Mouse (Mus musculus) stomach, postnatal 0 days (tissue): ENCODE results near the gene Cacna1s. TPM values are rescaled to one million over a fixed set of nuclear protein-coding genes. Genes with fewer than 3 reads are reported as not detected.

Experiments
- ATAC-seq: fragments of 200-750 bp; cut with Nextera tagmentation; 2 replicates; pipeline ENCODE4 v1.8.0; 2017; ENCODE audit not compliant: low FRiP score, low TSS enrichment
- DNase-seq: peaks from one replicate; pipeline ENCODE4 v3.0.0-alpha.2; 2016; ENCODE audit warnings: low spot score
- H3K27ac ChIP-seq: fragments of 300-500 bp; sonication (generic); replicated peaks from 2 replicates; pipeline ENCODE4 v1.5.1; 2014; ENCODE audit warnings: mild to moderate bottlenecking, control low read depth
- H3K27me3 ChIP-seq: fragments of 300-500 bp; sonication (generic); 2 replicates; pipeline ENCODE4 v1.6.1; 2014; ENCODE audit warnings: low read length; ENCODE audit not compliant: control insufficient read depth, insufficient read depth
- H3K36me3 ChIP-seq: fragments of 300-500 bp; sonication (generic); 2 replicates; pipeline ENCODE4 v1.6.1; 2014; ENCODE audit warnings: low read length, mixed read lengths; ENCODE audit not compliant: control insufficient read depth, insufficient read depth
- H3K4me1 ChIP-seq: fragments of 300-500 bp; sonication (generic); replicated peaks from 2 replicates; pipeline ENCODE4 v1.6.1; 2014; ENCODE audit warnings: antibody characterized with exemption; ENCODE audit not compliant: control insufficient read depth, insufficient read depth
- H3K4me2 ChIP-seq: fragments of 300-500 bp; sonication (generic); replicated peaks from 2 replicates; pipeline ENCODE4 v1.6.1; 2014; ENCODE audit warnings: low read depth, mild to moderate bottlenecking, control low read depth, moderate library complexity
- H3K4me3 ChIP-seq: fragments of 300-500 bp; sonication (generic); 2 replicates; pipeline ENCODE4 v1.5.1; 2014; ENCODE audit warnings: low read depth, low read length, control low read depth
- H3K9ac ChIP-seq: fragments of 300-500 bp; sonication (generic); 2 replicates; pipeline ENCODE4 v1.6.1; 2014; ENCODE audit warnings: mild to moderate bottlenecking, low read length, control low read depth, mixed read lengths
- H3K9me3 ChIP-seq: fragments of 300-500 bp; sonication (generic); 2 replicates; pipeline ENCODE4 v1.6.1; 2016; ENCODE audit warnings: low read length; ENCODE audit not compliant: control insufficient read depth
- CTCF ChIP-seq: IDR thresholded peaks from 2 replicates; pipeline ENCODE4 v1.5.1; 2016; ENCODE audit warnings: antibody characterized with exemption, low read depth, mild to moderate bottlenecking, moderate library complexity
- EP300 ChIP-seq: optimal IDR thresholded peaks from 2 replicates; pipeline ENCODE3; 2016; ENCODE audit warnings: antibody characterized with exemption
- WGBS: fragments of 180-500 bp; shearing (Covaris S2); extraction: QIAGEN DNeasy Blood & Tissue Kit; methylation state at CpG from one replicate; pipeline ENCODE4 v1.1.7; 2014; 5-methylcytosine and 5-hydroxymethylcytosine counted together
- polyA plus RNA-seq: library from polyadenylated mRNA; unstranded; fragments of >200 nt; fragmentation: Nextera tagmentation; extraction: Ambion mirVana; gene quantifications from 2 replicates; pipeline ENCODE4 v1.2.1, GENCODE M21; 2015

The Cacna1s gene
- polyA plus RNA-seq, 1 experiment from 2014 or later, result not detected

DNA sequence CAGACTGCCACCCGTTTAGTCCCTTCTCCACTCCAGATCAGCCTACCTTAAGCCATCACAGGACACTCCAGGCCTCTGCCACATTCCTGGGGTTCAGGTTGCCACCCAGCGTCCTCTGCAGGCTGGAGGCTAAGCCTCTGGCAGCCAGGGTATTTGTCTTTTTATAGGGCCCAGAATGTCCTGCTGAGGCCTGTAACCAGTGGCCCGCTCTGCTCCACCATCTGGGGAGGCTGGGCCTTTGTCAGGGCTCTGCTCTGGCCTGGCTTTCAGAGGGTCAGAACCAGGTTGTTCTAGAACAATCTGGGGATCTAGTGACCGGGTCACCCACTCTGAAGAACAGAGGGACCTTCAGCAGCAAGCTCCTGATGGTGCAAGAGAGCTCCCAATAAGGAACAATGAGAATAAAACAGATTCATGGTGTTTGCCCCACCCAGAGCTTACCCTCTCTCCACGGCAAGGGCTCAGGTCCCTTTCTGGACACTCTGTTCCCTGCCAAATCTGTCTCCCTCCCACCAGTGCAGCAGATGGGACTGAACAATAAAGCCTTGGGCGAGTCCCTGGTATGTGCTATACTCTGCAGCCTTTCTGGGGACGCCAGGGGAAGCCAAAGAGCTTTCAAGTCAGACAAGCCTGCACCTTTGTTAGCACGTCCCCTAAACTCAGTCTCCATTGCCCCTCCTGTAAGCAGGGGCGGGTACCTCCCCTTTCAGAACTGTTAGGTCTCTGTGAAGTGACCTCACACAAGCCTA lies 8.7 kb downstream of the Cacna1s start:
- 55% methylated on average over 9 of the region's 9 CpGs for WGBS
- H3K27ac ChIP-seq, result no peak overlapping the region
- H3K9me3 ChIP-seq, result no peaks in the 10 kb centered on the region
- no peak overlapping the region for H3K4me2 ChIP-seq
- H3K27me3 ChIP-seq, result no peaks in the 10 kb centered on the region
- H3K4me1 ChIP-seq, result no peaks in the 10 kb centered on the region
- DNase-seq (peak; percentile 25), ATAC-seq (peak; percentile 25; the same call in 1 of the 2 replicates)
- TF ChIP-seq EP300 (no peak), CTCF (no peak)
- H3K9ac ChIP-seq, result no peak overlapping the region
- H3K36me3 ChIP-seq, result no peaks in the 10 kb centered on the region
- no peak overlapping the region for H3K4me3 ChIP-seq

DNA sequence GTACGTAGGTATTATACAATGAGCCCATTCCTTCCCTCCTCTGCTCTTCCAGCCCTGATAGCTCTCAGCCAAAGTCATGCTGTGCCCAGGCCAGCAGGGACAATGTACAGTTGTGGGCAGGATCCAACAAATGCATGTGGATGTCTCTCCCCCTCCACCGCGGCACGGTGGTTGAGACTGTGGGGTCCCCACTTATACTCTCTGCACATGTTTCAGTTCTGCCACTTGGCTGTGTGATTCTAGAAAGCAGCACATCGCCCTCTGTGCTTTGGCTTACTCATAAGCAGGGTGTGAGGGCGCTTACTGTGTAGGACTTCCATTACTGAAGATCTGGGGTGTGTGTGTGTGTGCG lies 9.2 kb downstream of the Cacna1s start:
- Histone ChIP-seq H3K9ac (no peak overlapping the region), H3K27ac (no peak overlapping the region), H3K27me3 (no peaks in the 10 kb centered on the region), H3K4me3 (no peak overlapping the region), H3K4me1 (no peaks in the 10 kb centered on the region), H3K4me2 (no peak overlapping the region), H3K36me3 (no peaks in the 10 kb centered on the region), H3K9me3 (no peaks in the 10 kb centered on the region)
- no peak for TF ChIP-seq EP300
- TF ChIP-seq CTCF, result no peak
- DNase-seq (no peak), ATAC-seq (no peak)
- WGBS, result 77% methylated on average over 7 of the region's 7 CpGs

DNA sequence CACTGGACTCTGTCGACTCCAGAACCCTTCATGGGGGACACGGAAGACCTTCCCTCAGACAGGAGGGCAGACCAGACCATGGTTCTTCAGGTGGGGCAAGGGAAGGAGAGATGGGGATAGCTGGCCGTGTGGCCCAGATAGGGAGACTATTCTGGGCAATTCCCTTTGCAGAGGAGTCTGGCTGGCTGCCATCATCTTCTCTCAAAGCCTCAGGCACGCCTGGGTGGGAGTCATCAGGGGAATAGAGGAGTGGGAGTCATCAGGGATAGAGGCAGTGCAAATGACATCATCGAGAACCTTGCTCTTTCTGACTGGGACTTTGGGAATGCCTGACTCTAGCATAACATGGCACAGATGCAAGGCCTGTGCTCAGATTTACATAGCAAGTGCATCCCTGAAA lies 11.4 kb downstream of the Cacna1s start:
- Histone ChIP-seq H3K4me1 (no peaks in the 10 kb centered on the region), H3K9me3 (no peaks in the 10 kb centered on the region), H3K27me3 (no peaks in the 10 kb centered on the region), H3K9ac (no peak overlapping the region), H3K27ac (no peak overlapping the region), H3K36me3 (no peaks in the 10 kb centered on the region), H3K4me3 (no peak overlapping the region), H3K4me2 (no peak overlapping the region)
- DNase-seq (no peak), ATAC-seq (no peak)
- WGBS, result 66% methylated on average over 5 of the region's 5 CpGs
- TF ChIP-seq CTCF (no peak), EP300 (no peak)

DNA sequence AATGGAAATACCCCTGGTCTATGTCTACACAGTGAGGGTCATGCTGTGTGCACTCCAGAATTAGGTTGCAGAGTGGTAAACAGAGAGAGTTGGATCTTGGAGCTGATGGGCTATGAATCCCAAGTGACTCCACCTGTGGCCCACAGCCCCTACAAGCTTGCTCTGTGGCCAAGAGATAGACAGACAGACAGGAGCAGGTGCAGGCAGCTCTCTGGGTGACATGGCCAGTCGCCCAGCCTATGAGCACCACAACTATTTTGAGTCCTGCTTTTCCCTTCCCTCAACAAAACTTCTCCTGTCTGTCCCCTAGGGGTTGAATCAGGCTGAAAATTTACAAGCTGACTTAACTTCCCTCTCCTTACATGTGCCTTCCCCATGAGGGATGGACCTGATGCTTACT lies 14.1 kb downstream of the Cacna1s start:
- H3K27ac ChIP-seq, result no peak overlapping the region
- no peaks in the 10 kb centered on the region for H3K36me3 ChIP-seq
- WGBS, result 83% methylated on average over 1 of the region's 1 CpGs
- H3K4me2 ChIP-seq, result no peak overlapping the region
- H3K4me3 ChIP-seq, result no peak overlapping the region
- ATAC-seq, result no peak
- H3K27me3 ChIP-seq, result no peaks in the 10 kb centered on the region
- no peak overlapping the region for H3K9ac ChIP-seq
- H3K9me3 ChIP-seq, result no peaks in the 10 kb centered on the region
- no peaks in the 10 kb centered on the region for H3K4me1 ChIP-seq
- no peak for DNase-seq
- TF ChIP-seq EP300 (no peak), CTCF (no peak)

DNA sequence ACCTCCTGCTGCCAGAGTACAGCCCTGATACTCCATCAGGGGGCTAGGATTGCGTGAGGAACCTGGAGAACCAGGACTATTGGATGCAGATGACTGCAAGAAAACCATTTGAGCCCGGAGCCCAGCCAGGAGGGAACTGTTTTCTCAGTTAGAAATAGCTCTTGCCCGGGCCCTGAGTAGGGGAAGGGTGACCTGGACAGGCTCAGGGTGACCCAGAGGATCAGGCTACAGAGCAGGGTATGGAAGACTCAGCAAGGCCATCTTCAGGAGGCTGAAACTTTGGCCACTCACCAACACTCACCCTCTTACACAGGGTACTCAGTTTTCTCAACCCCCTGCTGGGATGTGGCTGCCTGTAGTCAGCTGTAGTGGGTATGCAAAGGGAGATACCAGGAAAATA lies 15.0 kb downstream of the Cacna1s start:
- H3K9me3 ChIP-seq, result no peaks in the 10 kb centered on the region
- WGBS, result 71% methylated on average over 3 of the region's 3 CpGs
- no peaks in the 10 kb centered on the region for H3K27me3 ChIP-seq
- H3K36me3 ChIP-seq, result no peaks in the 10 kb centered on the region
- H3K4me3 ChIP-seq, result no peak overlapping the region
- H3K4me2 ChIP-seq, result no peak overlapping the region
- no peak overlapping the region for H3K27ac ChIP-seq
- no peak for TF ChIP-seq EP300
- no peak for TF ChIP-seq CTCF
- H3K9ac ChIP-seq, result no peak overlapping the region
- DNase-seq, result no peak
- no peaks in the 10 kb centered on the region for H3K4me1 ChIP-seq
- ATAC-seq, result no peak

DNA sequence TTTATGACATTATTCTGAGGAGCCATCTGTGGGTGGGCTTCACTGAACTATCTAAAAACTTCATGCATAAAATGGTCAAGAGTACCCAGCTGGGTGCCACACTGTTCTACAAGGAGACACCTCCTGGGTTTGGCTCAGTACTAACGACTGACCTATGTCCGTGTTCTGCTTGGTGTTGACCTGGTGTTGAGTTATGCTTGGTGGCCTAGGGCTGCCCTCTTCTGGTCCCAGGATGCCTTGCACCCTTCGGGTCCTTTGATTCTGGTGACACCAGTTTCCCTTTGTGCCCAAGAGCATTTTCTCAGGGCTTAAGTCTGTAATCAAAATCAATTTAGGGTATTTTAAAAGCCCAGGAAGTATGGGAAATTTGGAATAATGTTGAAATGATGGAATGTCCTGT lies 23.5 kb downstream of the Cacna1s start:
- Histone ChIP-seq H3K27ac (no peak overlapping the region), H3K4me2 (no peak overlapping the region), H3K4me1 (no peaks in the 10 kb centered on the region), H3K9me3 (no peaks in the 10 kb centered on the region), H3K27me3 (no peaks in the 10 kb centered on the region), H3K36me3 (no peaks in the 10 kb centered on the region), H3K4me3 (no peak overlapping the region), H3K9ac (no peak overlapping the region)
- ATAC-seq, result peak; percentile 81
- DNase-seq, result peak; percentile 77
- TF ChIP-seq EP300, result no peak
- TF ChIP-seq CTCF, result peak; percentile 85
- WGBS, result 7% methylated on average over 3 of the region's 3 CpGs
